8 mouse cellular contexts compared by ENCODE assay signal in genomic region chr3:116128311-116129204, GRCm38 (mm10). TPM values are rescaled to one million over a fixed set of nuclear protein-coding genes. Genes with fewer than 3 reads are reported as not detected.
DNase-seq lines count a peak whose midpoint lies in the region; ATAC-seq and TF ChIP-seq lines count a peak whose summit lies in the region.

No protein-coding gene starts in this region.

- H3K9ac ChIP-seq in neural tube, embryonic 11.5 days (ENCODE audit: low read length) = peak overlapping the region; percentile 18; the same call in 1 of the 2 replicates
- H3K9ac ChIP-seq in forebrain, embryonic 16.5 days (replicated peaks; ENCODE audit: low read depth, low read length) = peak overlapping the region; percentile 28
- H3K9ac ChIP-seq in limb, embryonic 14.5 days (ENCODE audit: low read depth, low read length, severe bottlenecking) = peak overlapping the region; percentile 65
- H3K9ac ChIP-seq in stomach, embryonic 16.5 days (ENCODE audit: low read length) = peak overlapping the region; percentile 70

- ATAC-seq in neural tube, embryonic 11.5 days (ENCODE audit: insufficient read depth, low FRiP score, low TSS enrichment) = no peak
- ATAC-seq in forebrain, embryonic 16.5 days = peak; percentile 34; the same call in 1 of the 2 replicates
- ATAC-seq in limb, embryonic 14.5 days (ENCODE audit: low FRiP score, low read depth) = no peak
- ATAC-seq in stomach, embryonic 16.5 days (ENCODE audit: insufficient read depth, low FRiP score) = no peak
- no peak for ATAC-seq in inflammation-experienced regulatory T-cells, adult 6 months
- ATAC-seq in megakaryocyte-erythroid progenitor cell, adult 5-6 weeks (replicated peaks; ENCODE audit: low FRiP score, low TSS enrichment, poor library complexity, severe bottlenecking) = no peak

- peak overlapping the region; percentile 56; the same call in 1 of the 2 replicates for H3K27ac ChIP-seq in neural tube, embryonic 11.5 days (ENCODE audit: low read depth, low read length)
- H3K27ac ChIP-seq in forebrain, embryonic 16.5 days (ENCODE audit: low read length) = no peak overlapping the region
- peak overlapping the region; percentile 74 for H3K27ac ChIP-seq in limb, embryonic 14.5 days (replicated peaks; ENCODE audit: low read depth, low read length)
- peak overlapping the region; percentile 62 for H3K27ac ChIP-seq in stomach, embryonic 16.5 days (ENCODE audit: low read length)

- H3K4me2 ChIP-seq in neural tube, embryonic 11.5 days (ENCODE audit: low read depth) = peak overlapping the region; percentile 36
- H3K4me2 ChIP-seq in forebrain, embryonic 16.5 days (ENCODE audit: low read length) = peak overlapping the region; percentile 45
- H3K4me2 ChIP-seq in limb, embryonic 14.5 days (replicated peaks; ENCODE audit: low read depth, low read length, severe bottlenecking) = peak overlapping the region; percentile 42
- H3K4me2 ChIP-seq in stomach, embryonic 16.5 days (ENCODE audit: low read depth, low read length) = peak overlapping the region; percentile 49

- no peaks in the 10 kb centered on the region for H3K9me3 ChIP-seq in neural tube, embryonic 11.5 days (ENCODE audit: control insufficient read depth, low read length)
- no peaks in the 10 kb centered on the region for H3K9me3 ChIP-seq in forebrain, embryonic 16.5 days (ENCODE audit: control insufficient read depth, low read length)
- H3K9me3 ChIP-seq in limb, embryonic 14.5 days (ENCODE audit: control insufficient read depth, low read length) = no peaks in the 10 kb centered on the region
- no peaks in the 10 kb centered on the region for H3K9me3 ChIP-seq in stomach, embryonic 16.5 days (replicated peaks; ENCODE audit: control insufficient read depth, low read length)

- H3K36me3 ChIP-seq in neural tube, embryonic 11.5 days (ENCODE audit: control insufficient read depth, insufficient read depth, low read length) = no peaks in the 10 kb centered on the region
- H3K36me3 ChIP-seq in forebrain, embryonic 16.5 days (ENCODE audit: control insufficient read depth, insufficient read depth) = no peaks in the 10 kb centered on the region
- peaks cover 11% of the 10 kb centered on the region for H3K36me3 ChIP-seq in limb, embryonic 14.5 days (ENCODE audit: control insufficient read depth, insufficient read depth, low read length)
- H3K36me3 ChIP-seq in stomach, embryonic 16.5 days (ENCODE audit: control insufficient read depth, insufficient read depth, low read length) = 0 out of 2 replicates have a peak, but pooled peaks cover 5% of the 10 kb centered on the region

- H3K4me1 ChIP-seq in neural tube, embryonic 11.5 days (ENCODE audit: control insufficient read depth, insufficient read depth, low read length) = peaks cover 2% of the 10 kb centered on the region; the same call in 1 of the 2 replicates
- peaks cover 6% of the 10 kb centered on the region for H3K4me1 ChIP-seq in forebrain, embryonic 16.5 days (replicated peaks; ENCODE audit: control insufficient read depth, insufficient read depth, low read length)
- peaks cover 8% of the 10 kb centered on the region; the same call in 1 of the 2 replicates for H3K4me1 ChIP-seq in limb, embryonic 14.5 days (ENCODE audit: control insufficient read depth, insufficient read depth, low read length)
- 0 out of 2 replicates have a peak, but pooled peaks cover 12% of the 10 kb centered on the region for H3K4me1 ChIP-seq in stomach, embryonic 16.5 days (ENCODE audit: control insufficient read depth, insufficient read depth, low read length)

- WGBS in neural tube, embryonic 11.5 days = 75% methylated on average over 18 of the region's 18 CpGs
- 15% methylated on average over 18 of the region's 18 CpGs for WGBS in forebrain, embryonic 16.5 days
- WGBS in limb, embryonic 14.5 days = 25% methylated on average over 18 of the region's 18 CpGs
- WGBS in stomach, embryonic 16.5 days = 59% methylated on average over 18 of the region's 18 CpGs

- H3K27me3 ChIP-seq in neural tube, embryonic 11.5 days (ENCODE audit: control insufficient read depth, insufficient read depth, low read length) = no peaks in the 10 kb centered on the region
- H3K27me3 ChIP-seq in forebrain, embryonic 16.5 days (replicated peaks; ENCODE audit: control insufficient read depth, insufficient read depth, low read length) = no peaks in the 10 kb centered on the region
- H3K27me3 ChIP-seq in limb, embryonic 14.5 days (ENCODE audit: control insufficient read depth, insufficient read depth, low read length) = no peaks in the 10 kb centered on the region
- H3K27me3 ChIP-seq in stomach, embryonic 16.5 days (ENCODE audit: control insufficient read depth, insufficient read depth, low read length) = no peaks in the 10 kb centered on the region

- TF ChIP-seq POLR2A in limb, embryonic 14.5 days (IDR thresholded peaks at IDR 0.05; ENCODE audit: borderline replicate concordance, extremely low read depth, insufficient read depth, insufficient read length) = no peak

- peak overlapping the region; percentile 27 for H3K4me3 ChIP-seq in neural tube, embryonic 11.5 days (ENCODE audit: low read depth, low read length)
- H3K4me3 ChIP-seq in forebrain, embryonic 16.5 days (replicated peaks; ENCODE audit: low read length) = peak overlapping the region; percentile 36
- peak overlapping the region; percentile 55 for H3K4me3 ChIP-seq in limb, embryonic 14.5 days (replicated peaks; ENCODE audit: low read length)
- peak overlapping the region; percentile 51 for H3K4me3 ChIP-seq in stomach, embryonic 16.5 days (replicated peaks; ENCODE audit: low read length)

- no peak for DNase-seq in neural tube, embryonic 11.5 days (ENCODE audit: low spot score)
- DNase-seq in neural tube, embryonic 10.5 days (ENCODE audit: extremely low spot score, low spot score) = no peak
- DNase-seq in limb, embryonic 14.5 days (ENCODE audit: low spot score) = no peak
- DNase-seq in right cerebral cortex, postnatal 36 days (ENCODE audit: low spot score in 2 of 2) = no peak

RNA-seq across cellular contexts. Expression of gene Vcam1, which starts 0.9 kb away (rescaled TPM):
- polyA plus RNA-seq in neural tube, embryonic 11.5 days (2014; fragmentation: Nextera tagmentation; extraction: Ambion mirVana) = 38.0 and 43.5 TPM in 2 replicates
- 28.4 and 33.1 TPM in 2 replicates for polyA plus RNA-seq in forebrain, embryonic 16.5 days (2015; fragmentation: Nextera tagmentation; extraction: Ambion mirVana)
- 57.8 and 66.7 TPM in 2 replicates for polyA plus RNA-seq in limb, embryonic 14.5 days (2012; rRNA removed)
- polyA plus RNA-seq in limb, embryonic 14.5 days (2014; fragmentation: Nextera tagmentation; extraction: Ambion mirVana) = 162 and 190 TPM in 2 replicates
- polyA plus RNA-seq in stomach, embryonic 16.5 days (2015; fragmentation: Nextera tagmentation; extraction: Ambion mirVana) = 63.3 and 65.7 TPM in 2 replicates
- polyA plus RNA-seq in inflammation-experienced regulatory T-cells, adult 6 months (2017; shearing (Covaris generic)) = 1 to 10 TPM; 3.9 to 5.7 (median 4.9) TPM
- total RNA-seq in megakaryocyte-erythroid progenitor cell, adult 5-6 weeks (2014; fragmentation: Nextera tagmentation) = not detected in 2 replicates
- 0.33 and 0.72 TPM in 2 replicates for total RNA-seq in megakaryocyte-erythroid progenitor cell, adult 5-6 weeks (2017)

Comparison
In these comparisons a context has a peak if more than half of its experiments do, and no peak if none do; other contexts are left out.
1. H3K9ac ChIP-seq: peak in every context shown above with its lines; median percentile 70 in stomach, embryonic 16.5 days; 65 in limb, embryonic 14.5 days; 28 in forebrain, embryonic 16.5 days; 18 in neural tube, embryonic 11.5 days.